Mouse (Mus musculus): ENCODE measurements around the gene Zrsr2. TPM values are rescaled to one million over a fixed set of nuclear protein-coding genes. Genes with fewer than 3 reads are reported as not detected.

Gene Zrsr2
- polyA plus RNA-seq, 1 experiment: 22.2 TPM

DNA sequence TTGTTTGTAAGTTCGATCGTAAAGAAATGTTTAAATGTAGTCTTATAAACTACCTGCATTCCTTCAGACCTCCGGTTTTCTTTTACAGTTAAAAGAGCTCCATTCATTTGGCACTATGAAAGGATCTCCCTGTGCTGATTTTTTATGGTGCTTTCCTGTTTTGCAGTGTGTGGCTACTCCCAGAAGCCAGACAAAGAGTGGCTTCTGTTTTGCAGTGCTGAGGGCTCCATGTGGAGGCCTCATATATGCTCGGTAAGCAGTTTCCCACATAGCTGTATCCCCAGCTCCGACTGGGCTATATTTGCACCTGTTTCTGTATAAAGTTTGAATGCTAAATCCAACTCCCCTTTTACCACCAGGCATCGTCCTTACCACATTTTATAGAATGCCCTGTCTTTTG is 23.7 kb upstream of the Zrsr2 start:
- H3K79me3 ChIP-seq (ENCODE audit: low read depth): no peaks in the 10 kb centered on the region
- no peak overlapping the region for H3ac ChIP-seq (ENCODE audit: control insufficient read depth, insufficient read length, low read depth)
- TF ChIP-seq CEBPB (IDR thresholded peaks at IDR 0.05; ENCODE audit: low read depth) (no peak), MYOD1 (IDR thresholded peaks at IDR 0.05; ENCODE audit: control insufficient read depth, insufficient read length, low read depth) (no peak), MYOG (IDR thresholded peaks at IDR 0.05; ENCODE audit: control insufficient read depth, extremely low read depth, insufficient read length) (no peak), USF1 (IDR thresholded peaks at IDR 0.05; ENCODE audit: low read depth) (no peak), MAX (IDR thresholded peaks at IDR 0.05) (no peak), CTCF (IDR thresholded peaks at IDR 0.05; ENCODE audit: control insufficient read depth, insufficient read depth, insufficient read length) (no peak), FOSL1 (IDR thresholded peaks at IDR 0.05; ENCODE audit: insufficient read depth, low read length, poor library complexity, severe bottlenecking) (no peak)
- H3K27me3 ChIP-seq (ENCODE audit: control insufficient read depth, insufficient read depth, insufficient read length): no peaks in the 10 kb centered on the region
- no peaks in the 10 kb centered on the region for H3K79me2 ChIP-seq (ENCODE audit: control insufficient read depth, insufficient read depth)
- no peaks in the 10 kb centered on the region for H3K36me3 ChIP-seq (ENCODE audit: control insufficient read depth, insufficient read depth)
- no peak overlapping the region for H3K4me3 ChIP-seq (ENCODE audit: insufficient read depth, poor library complexity, severe bottlenecking)

- H3K4me3 ChIP-seq (ENCODE audit: insufficient read depth, poor library complexity, severe bottlenecking): no peak overlapping the region
- no peaks in the 10 kb centered on the region for H3K36me3 ChIP-seq (ENCODE audit: control insufficient read depth, insufficient read depth)
- no peak overlapping the region for H3ac ChIP-seq (ENCODE audit: control insufficient read depth, insufficient read length, low read depth)
- no peak for TF ChIP-seq CEBPB (IDR thresholded peaks at IDR 0.05; ENCODE audit: low read depth)
- no peak for TF ChIP-seq CTCF (IDR thresholded peaks at IDR 0.05; ENCODE audit: control insufficient read depth, insufficient read depth, insufficient read length)
- no peak for TF ChIP-seq USF1 (IDR thresholded peaks at IDR 0.05; ENCODE audit: low read depth)
- TF ChIP-seq MAX (IDR thresholded peaks at IDR 0.05): no peak
- no peak for TF ChIP-seq FOSL1 (IDR thresholded peaks at IDR 0.05; ENCODE audit: insufficient read depth, low read length, poor library complexity, severe bottlenecking)
- TF ChIP-seq MYOD1 (IDR thresholded peaks at IDR 0.05; ENCODE audit: control insufficient read depth, insufficient read length, low read depth): no peak
- TF ChIP-seq MYOG (IDR thresholded peaks at IDR 0.05; ENCODE audit: control insufficient read depth, extremely low read depth, insufficient read length): no peak
- H3K79me2 ChIP-seq (ENCODE audit: control insufficient read depth, insufficient read depth): no peaks in the 10 kb centered on the region
- H3K79me3 ChIP-seq (ENCODE audit: low read depth): no peaks in the 10 kb centered on the region
- no peaks in the 10 kb centered on the region for H3K27me3 ChIP-seq (ENCODE audit: control insufficient read depth, insufficient read depth, insufficient read length)
These were observed 23.0 kb upstream of the Zrsr2 start for GRCm38 (mm10) chrX:163981500-163981899.

GRCm38 (mm10) chrX:163981092-163981491 is 22.6 kb upstream of the Zrsr2 start:
- no peak overlapping the region for H3K4me3 ChIP-seq (ENCODE audit: insufficient read depth, poor library complexity, severe bottlenecking)
- no peaks in the 10 kb centered on the region for H3K36me3 ChIP-seq (ENCODE audit: control insufficient read depth, insufficient read depth)
- H3K79me2 ChIP-seq (ENCODE audit: control insufficient read depth, insufficient read depth): no peaks in the 10 kb centered on the region
- no peak overlapping the region for H3ac ChIP-seq (ENCODE audit: control insufficient read depth, insufficient read length, low read depth)
- no peaks in the 10 kb centered on the region for H3K27me3 ChIP-seq (ENCODE audit: control insufficient read depth, insufficient read depth, insufficient read length)
- no peaks in the 10 kb centered on the region for H3K79me3 ChIP-seq (ENCODE audit: low read depth)
- TF ChIP-seq CTCF (IDR thresholded peaks at IDR 0.05; ENCODE audit: control insufficient read depth, insufficient read depth, insufficient read length) (no peak), MAX (IDR thresholded peaks at IDR 0.05) (no peak), MYOG (IDR thresholded peaks at IDR 0.05; ENCODE audit: control insufficient read depth, extremely low read depth, insufficient read length) (no peak), FOSL1 (IDR thresholded peaks at IDR 0.05; ENCODE audit: insufficient read depth, low read length, poor library complexity, severe bottlenecking) (no peak), MYOD1 (IDR thresholded peaks at IDR 0.05; ENCODE audit: control insufficient read depth, insufficient read length, low read depth) (no peak)

DNA sequence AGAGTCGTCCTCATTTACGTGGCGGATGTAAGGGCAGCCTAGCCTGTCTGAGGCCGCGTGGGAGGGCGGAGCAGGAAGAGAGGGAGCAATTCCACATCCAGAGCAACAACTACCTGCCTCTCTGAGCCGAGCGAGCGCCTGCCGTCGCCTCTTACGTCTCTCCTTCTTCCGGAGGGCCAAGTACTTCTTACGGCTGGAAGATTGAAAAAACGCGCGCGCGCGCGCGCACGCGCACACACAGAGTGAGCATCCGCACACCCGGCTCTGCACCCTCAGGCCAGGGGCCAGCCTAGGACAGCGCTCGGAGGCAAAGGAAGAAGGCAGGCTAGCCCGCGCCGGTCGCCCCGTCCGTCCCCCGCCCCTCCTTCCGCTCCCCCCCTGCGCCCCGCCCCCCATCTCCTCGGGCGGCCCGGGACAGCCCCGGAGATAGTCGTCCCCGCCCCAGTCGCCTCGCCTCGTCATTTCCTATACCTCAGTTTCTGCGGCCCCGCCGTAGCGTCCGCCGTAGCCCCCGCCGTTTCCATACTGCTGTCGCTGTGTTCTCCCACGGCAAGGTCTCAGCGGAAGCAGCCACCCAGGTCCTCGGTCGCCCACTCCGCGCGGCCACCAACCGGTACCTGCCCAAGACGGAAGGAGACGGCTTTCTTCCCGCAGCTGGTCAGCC is 526 bp downstream of the Zrsr2 start:
- H3K36me3 ChIP-seq (ENCODE audit: control insufficient read depth, insufficient read depth): peaks cover 36% of the 10 kb centered on the region
- H3K4me3 ChIP-seq (ENCODE audit: insufficient read depth, poor library complexity, severe bottlenecking): peak overlapping the region; percentile 63
- peak overlapping the region; percentile 98 for H3ac ChIP-seq (ENCODE audit: control insufficient read depth, insufficient read length, low read depth)
- peaks cover 24% of the 10 kb centered on the region for H3K79me3 ChIP-seq (ENCODE audit: low read depth)
- TF ChIP-seq USF1 (IDR thresholded peaks at IDR 0.05; ENCODE audit: low read depth) (no peak), CTCF (IDR thresholded peaks at IDR 0.05; ENCODE audit: control insufficient read depth, insufficient read depth, insufficient read length) (no peak)
- H3K27me3 ChIP-seq (ENCODE audit: control insufficient read depth, insufficient read depth, insufficient read length): no peaks in the 10 kb centered on the region
- peaks cover 53% of the 10 kb centered on the region for H3K79me2 ChIP-seq (ENCODE audit: control insufficient read depth, insufficient read depth)

GRCm38 (mm10) chrX:163957381-163957780 is 1.1 kb downstream of the Zrsr2 start:
- H3K79me2 ChIP-seq (ENCODE audit: control insufficient read depth, insufficient read depth): peaks cover 53% of the 10 kb centered on the region
- no peaks in the 10 kb centered on the region for H3K27me3 ChIP-seq (ENCODE audit: control insufficient read depth, insufficient read depth, insufficient read length)
- peaks cover 23% of the 10 kb centered on the region for H3K79me3 ChIP-seq (ENCODE audit: low read depth)
- peak overlapping the region; percentile 75 for H3ac ChIP-seq (ENCODE audit: control insufficient read depth, insufficient read length, low read depth)
- H3K4me3 ChIP-seq (ENCODE audit: insufficient read depth, poor library complexity, severe bottlenecking): peak overlapping the region; percentile 63
- no peak for TF ChIP-seq MYOD1 (IDR thresholded peaks at IDR 0.05; ENCODE audit: control insufficient read depth, insufficient read length, low read depth)
- no peak for TF ChIP-seq FOSL1 (IDR thresholded peaks at IDR 0.05; ENCODE audit: insufficient read depth, low read length, poor library complexity, severe bottlenecking)
- no peak for TF ChIP-seq CEBPB (IDR thresholded peaks at IDR 0.05; ENCODE audit: low read depth)
- TF ChIP-seq USF1 (IDR thresholded peaks at IDR 0.05; ENCODE audit: low read depth): peak; percentile 57
- peaks cover 39% of the 10 kb centered on the region for H3K36me3 ChIP-seq (ENCODE audit: control insufficient read depth, insufficient read depth)

DNA sequence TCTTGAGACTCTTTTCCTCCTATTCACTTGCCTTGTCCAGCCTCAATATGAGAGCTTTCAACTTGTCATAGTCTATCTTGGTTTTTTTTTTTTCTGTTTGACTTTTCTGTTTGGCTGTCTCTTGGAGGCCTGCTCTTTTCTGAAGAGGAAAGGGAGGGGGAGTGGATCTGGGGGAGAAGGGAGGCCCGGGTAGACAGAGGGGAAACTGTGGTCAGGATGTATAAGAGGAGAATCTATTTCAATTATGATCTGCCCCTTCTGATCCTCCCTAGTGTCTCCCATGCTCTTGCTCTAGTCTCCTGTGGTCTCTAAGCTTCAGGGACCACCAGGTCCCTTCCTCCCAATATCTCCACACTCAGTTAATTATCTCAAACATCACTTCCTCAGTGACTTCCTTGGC is 6.8 kb downstream of the Zrsr2 start:
- Histone ChIP-seq H3ac (ENCODE audit: control insufficient read depth, insufficient read length, low read depth) (no peak overlapping the region), H3K79me2 (ENCODE audit: control insufficient read depth, insufficient read depth) (peaks cover 29% of the 10 kb centered on the region), H3K79me3 (ENCODE audit: low read depth) (peaks cover 15% of the 10 kb centered on the region), H3K4me3 (ENCODE audit: insufficient read depth, poor library complexity, severe bottlenecking) (no peak overlapping the region), H3K27me3 (ENCODE audit: control insufficient read depth, insufficient read depth, insufficient read length) (no peaks in the 10 kb centered on the region), H3K36me3 (ENCODE audit: control insufficient read depth, insufficient read depth) (peaks cover 52% of the 10 kb centered on the region)
- no peak for TF ChIP-seq FOSL1 (IDR thresholded peaks at IDR 0.05; ENCODE audit: insufficient read depth, low read length, poor library complexity, severe bottlenecking)
- TF ChIP-seq CTCF (IDR thresholded peaks at IDR 0.05; ENCODE audit: control insufficient read depth, insufficient read depth, insufficient read length): no peak
- no peak for TF ChIP-seq CEBPB (IDR thresholded peaks at IDR 0.05; ENCODE audit: low read depth)
- no peak for TF ChIP-seq MYOD1 (IDR thresholded peaks at IDR 0.05; ENCODE audit: control insufficient read depth, insufficient read length, low read depth)
- TF ChIP-seq MAX (IDR thresholded peaks at IDR 0.05): no peak
- no peak for TF ChIP-seq MYOG (IDR thresholded peaks at IDR 0.05; ENCODE audit: control insufficient read depth, extremely low read depth, insufficient read length)
- TF ChIP-seq USF1 (IDR thresholded peaks at IDR 0.05; ENCODE audit: low read depth): no peak
